Mouse (Mus musculus): ENCODE data around the gene Ier5.

Ier5 gene

DNA sequence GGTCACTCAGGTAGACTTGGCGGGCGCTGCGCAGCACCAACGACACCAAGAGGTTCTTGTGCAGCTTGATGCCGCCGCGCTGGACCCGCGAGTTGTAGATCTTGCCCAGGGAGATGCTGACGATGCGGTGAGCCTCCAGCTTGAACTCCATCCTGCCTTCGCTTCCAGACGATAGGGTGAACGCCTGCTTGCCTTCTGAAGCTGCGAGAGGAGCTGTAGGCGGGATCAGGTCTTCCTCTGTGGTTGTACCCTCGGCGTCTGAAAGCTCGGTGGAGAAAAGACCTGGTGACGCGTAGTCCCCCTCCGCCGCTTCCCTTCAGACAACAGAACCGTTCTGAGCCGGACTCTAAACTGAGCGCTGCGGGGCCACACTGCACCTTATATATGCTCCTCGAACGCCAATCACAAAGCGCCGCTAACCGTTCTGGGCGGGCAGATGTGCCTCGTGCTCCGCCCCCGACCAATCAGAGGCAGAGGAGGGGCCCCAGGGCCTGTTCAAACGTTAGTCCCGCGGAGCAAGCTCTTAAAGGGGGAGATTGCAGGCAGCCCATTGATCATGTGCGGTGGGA is at the start of gene Ier5:
Ier5 (minus strand) TSS at position 357 of the 569 bp plus-strand sequence.
- peak; percentile 95 for DNase-seq

DNA sequence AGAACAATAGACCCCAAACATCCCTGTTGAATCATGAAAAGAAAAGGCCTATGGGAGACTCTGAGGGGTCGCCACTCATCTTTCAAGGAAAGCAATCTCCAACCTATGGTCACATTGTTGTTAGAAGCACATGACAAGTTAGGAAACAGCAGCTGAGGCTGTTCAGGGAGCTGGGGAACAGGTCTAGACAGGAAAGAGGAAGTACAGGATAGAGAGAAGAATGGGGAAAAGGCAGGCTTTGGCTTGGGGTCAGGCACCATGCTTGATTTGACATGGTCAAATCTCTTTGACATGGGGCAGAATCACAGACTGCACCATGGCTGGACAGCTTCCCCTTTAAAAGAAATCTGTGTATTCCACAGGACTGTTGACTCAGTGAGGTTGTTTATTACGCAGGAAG is 47.8 kb upstream of the Ier5 start:
- DNase-seq: no peak

DNA sequence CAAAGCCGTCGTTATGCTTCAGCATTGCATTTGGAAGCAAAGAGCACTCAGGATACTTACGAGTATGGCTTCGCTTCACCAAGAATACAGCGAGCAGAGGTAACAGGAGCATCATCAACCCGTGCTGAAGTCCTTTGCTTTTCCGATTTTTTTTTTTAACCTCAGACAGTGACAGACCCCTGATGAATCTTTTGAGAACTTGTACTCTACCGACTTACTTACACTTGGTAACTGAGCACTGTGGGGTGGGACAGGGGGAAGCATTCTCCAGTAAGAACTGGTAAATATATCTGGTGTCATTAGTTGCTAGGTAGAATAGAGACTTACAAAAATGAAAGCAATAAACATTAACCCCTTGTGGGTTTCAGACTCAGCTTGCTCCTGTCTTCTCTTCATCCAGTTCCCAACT is 47.1 kb upstream of the Ier5 start, which contains the start of gene Mr1:
Mr1 (minus strand) TSS at position 243 of the 409 bp plus-strand sequence.
- DNase-seq: peak; percentile 52

DNA sequence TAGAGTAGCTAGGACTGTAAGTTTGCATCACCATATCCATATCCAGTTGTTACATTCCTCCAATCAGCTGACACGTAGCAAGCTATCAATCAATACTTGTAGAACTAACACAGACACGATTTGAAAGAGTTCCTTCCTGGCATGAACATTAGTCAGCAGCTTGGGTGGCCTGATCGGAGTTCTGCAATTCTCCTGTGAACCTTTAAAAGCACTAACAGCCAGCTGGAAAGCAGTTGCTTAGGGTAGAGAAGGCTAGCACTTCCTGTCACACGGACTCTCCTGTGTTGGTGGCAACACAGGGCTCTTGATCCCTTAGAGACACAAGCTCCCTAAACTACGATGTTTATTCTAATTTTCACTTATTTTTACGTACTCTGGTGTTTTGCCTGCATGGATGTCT is 46.2 kb upstream of the Ier5 start:
- no peak for DNase-seq

DNA sequence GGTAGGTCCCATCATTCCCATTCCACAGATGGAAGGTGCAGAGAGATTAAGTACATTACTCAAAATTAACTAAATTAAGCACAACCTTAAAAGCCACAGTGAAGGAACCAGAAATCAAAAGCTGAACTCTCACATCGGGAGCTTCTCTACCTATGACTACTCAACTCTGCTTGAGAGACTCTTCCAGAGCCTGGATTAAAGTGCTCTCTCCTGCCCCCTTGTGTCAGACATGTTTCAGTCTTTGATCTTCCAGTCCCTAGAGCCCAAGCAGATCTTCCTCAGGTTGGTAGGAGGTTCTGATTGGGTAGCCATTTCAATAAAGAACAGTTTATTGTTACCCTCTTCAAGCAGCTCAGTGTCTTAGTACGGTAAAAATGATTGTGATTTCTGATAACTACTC is 40.6 kb upstream of the Ier5 start:
- peak; percentile 53 for DNase-seq

DNA sequence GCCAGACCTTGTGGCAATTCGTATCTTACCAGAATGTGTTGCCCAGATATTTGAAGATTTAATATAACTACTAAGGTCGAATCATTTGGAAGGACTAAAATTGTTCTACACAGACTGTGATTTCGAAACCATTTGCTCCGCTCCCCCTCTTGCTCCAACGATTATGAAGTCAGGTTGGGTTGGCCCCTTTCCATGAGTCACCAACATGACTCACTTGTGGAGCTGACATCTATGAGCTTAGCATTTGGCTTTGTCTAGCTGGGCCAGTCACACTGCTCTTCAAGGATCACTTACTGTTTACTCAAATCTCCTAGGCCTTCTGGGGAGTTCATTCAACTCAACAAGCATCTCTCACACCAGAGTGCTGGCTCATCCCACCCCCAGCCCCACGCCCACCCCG is 39.4 kb upstream of the Ier5 start:
- DNase-seq: no peak

DNA sequence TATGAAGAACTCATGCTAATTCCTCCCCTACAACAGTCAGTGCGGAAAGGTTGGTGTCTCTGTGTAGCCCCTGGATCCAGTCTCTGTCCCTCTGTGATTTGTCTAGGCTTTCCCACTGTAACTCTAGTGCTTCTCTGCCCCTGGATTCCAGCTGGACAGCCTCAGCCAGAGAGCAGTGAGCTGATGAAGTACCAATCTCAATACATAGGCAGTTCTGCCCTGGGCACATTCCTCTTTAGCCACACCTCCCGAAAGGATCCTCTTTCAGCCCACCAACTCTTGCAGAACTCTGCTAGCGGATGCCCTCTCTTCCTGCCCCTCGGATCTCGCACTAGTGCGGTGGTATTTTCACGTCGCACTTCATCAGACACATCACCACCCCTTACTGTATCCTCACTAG is 35.4 kb upstream of the Ier5 start:
- DNase-seq: no peak

DNA sequence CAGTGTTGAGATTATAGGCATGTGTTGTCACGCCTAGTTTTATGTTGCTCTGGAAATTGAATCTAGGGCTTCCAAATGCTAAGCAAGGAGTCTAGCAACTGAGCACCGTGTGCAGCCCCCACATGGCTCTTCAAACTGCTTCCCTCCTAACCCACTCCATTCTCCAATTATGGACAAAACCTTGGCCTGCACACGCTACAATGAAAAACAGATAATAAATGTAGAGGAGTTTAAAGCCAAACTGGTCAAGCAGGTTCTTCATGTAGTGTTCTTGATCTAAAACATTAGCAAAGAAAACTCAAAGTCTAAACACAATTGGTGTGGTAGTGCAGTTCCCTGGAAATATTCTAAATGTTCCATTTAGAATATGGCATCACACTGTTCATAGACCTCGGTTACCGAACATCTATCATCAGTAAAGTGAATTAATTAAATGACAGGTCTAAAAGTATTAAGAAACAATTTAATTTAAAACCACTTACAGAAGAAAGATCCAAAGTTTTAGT is 28.0 kb upstream of the Ier5 start:
- no peak for DNase-seq

DNA sequence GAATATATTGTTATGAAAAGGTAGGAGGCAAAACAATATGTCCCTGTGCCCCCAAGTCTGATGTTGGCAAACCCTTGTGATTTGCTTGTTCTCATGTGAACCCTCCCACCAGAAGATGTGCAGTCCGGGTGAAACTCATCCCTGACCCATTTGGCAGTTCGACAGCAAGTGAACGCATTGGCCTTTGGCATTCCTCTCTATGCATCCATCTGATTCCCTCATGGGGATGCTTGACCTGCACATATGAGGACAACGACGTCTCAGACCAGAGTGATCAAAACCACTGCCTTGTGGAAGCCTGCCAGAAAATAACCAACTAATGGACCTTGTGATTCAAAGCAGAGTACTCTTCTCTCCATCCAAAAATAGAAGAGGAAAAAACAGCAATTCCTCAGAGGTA is 27.3 kb upstream of the Ier5 start:
- no peak for DNase-seq

DNA sequence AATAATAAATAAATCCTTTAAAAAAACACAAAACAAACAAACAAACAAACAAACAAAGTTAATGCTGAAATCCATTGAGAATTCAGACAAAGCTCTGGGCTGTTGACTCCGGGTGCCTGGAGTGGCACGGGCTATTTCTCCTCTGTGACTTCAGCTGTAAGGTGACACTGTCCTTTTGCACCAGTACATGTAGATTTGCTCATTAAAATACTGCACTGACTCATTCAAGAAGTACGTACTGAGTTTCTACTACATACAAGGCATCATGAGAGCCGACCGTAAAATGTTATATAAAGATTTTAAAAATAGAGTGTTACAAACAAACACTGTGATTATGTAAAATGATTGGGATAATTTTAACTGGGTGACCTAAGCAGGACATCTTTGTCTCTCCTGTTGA is 25.0 kb upstream of the Ier5 start:
- DNase-seq: no peak

DNA sequence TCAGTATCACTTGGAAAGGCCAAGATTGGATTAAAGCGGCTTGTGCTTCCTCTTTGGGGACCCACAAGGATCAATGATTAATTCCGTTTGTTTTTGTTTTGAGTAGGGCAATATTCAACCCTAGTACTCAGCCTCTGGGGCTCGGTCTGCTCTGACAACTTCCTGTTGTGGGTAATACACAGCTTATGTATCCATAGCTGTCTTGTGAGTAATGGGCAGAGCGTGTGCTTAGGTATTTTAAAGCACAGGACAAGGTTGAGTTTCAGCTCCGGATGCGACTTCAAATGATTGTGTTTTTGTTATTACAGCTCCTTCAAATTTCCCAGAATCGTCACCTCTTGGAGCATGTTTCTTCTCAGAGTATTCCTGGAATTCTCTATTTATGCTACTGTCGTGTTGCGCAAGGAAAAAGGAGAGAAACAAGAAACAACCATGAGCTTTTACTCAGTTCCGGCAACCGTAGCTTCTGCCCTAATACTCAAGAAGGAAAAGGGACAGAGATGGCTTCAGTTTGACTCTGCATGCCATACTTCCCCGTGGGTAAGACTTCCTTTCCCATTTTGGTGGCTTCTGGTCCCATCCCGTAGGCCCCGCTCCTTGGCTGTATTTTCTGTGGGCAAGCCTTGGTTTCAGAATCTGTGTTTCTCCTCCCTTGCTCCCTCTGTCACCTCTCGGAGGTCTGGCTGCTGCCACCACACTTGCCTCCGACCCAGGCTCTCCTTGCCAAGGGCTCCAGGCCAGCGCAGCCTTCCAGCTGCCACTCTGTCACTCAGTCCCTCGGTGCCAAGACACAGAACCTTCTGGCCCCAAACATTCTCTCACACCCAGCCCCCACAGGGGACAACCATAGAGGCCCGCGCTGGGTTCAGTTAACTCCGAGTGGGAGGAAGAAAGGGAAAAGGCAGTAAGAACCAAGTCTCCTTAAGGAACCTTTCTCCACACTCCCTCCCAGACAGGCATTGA is 22.8 kb upstream of the Ier5 start:
- DNase-seq: peak; percentile 48

DNA sequence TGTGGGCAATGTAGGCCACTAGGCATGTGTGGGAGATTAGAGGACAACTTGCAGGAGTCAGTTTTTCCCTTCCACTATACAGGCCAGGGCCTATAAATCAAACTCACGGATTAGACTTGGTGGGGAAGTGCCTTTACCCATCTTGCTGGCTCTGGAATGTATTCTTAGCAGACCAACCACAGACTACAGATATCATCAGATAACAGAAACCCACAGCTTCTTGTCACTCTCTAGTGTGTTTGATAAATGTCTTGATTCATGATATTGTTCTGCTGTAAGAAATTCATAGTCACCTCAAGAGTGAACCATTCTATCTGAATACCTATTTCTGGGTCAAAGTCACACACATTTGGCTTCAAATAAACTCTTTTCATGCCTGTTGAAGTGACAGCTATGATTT is 20.3 kb upstream of the Ier5 start:
- DNase-seq: no peak

DNA sequence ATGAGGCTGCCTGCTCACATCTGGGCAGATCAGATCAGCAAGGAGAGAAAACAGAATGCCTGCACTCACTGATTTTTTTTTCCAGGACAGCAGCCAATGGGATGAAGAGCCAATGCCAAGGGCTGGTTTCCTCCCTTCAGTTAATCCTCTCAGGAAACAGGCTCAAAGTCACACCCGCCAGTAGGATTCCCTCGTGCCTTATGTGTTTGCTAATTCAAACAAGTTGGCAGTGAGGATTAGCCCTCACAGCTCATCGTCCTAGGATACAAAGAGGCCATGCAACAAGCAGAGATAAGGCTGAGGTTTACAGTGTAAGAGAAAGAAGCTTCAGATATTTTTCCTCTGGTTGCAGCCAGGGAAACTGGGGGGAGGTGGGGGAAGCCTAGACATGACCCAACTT is 14.5 kb upstream of the Ier5 start:
- DNase-seq: no peak

DNA sequence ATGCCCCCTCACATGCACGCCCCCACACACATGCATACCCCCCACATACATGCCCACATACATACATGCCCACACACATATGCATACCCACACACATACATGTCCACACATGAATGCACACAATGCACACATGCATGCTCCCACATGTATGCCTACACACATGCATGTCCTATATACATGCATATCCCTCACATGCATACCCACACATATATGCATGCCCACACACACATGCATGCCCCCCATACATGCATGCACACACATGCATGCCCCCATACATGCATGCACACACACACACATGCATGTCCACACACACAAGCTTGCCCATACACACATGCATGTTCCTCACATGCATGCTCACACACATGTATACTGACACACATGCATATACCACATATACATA is 13.4 kb upstream of the Ier5 start:
- DNase-seq: no peak

DNA sequence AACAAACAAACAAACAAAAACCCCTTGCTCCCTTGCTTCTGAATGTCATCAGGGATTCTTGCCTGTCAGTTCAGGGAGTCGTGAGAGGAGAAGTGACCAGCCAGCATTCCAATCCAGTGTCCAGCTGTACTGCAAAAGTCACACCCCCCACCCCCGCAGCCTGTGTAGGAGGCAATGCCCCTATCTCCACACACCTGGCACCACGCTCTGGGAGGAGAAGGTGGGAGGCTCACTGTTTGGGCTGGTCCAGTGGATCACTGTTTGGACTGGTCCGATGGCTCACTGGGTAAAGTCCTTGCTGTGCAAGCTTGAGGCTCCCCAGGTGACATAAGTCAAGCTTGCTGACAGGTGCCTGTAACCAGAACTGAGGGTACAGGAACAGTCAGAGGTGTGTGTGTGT is 12.7 kb upstream of the Ier5 start:
- DNase-seq: no peak

DNA sequence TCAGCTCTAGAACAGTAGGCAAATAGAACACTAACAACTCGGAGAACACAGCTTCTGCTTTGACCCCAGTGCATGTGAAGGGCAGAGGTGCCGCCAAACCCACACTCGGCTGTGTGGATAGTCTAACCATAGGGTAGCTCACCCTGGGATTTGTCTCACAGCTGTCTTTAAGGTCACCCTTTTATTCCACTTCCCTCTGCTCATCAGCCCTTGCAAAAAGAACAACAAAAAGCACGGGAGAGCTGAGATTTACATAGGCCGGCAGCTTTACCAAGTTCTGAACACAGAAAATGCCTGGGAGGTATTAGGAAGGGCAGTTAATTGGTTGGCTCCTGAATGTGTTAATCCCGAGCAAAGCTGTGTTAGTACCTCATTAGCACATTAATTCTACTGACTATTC is 12.1 kb upstream of the Ier5 start:
- DNase-seq: no peak

DNA sequence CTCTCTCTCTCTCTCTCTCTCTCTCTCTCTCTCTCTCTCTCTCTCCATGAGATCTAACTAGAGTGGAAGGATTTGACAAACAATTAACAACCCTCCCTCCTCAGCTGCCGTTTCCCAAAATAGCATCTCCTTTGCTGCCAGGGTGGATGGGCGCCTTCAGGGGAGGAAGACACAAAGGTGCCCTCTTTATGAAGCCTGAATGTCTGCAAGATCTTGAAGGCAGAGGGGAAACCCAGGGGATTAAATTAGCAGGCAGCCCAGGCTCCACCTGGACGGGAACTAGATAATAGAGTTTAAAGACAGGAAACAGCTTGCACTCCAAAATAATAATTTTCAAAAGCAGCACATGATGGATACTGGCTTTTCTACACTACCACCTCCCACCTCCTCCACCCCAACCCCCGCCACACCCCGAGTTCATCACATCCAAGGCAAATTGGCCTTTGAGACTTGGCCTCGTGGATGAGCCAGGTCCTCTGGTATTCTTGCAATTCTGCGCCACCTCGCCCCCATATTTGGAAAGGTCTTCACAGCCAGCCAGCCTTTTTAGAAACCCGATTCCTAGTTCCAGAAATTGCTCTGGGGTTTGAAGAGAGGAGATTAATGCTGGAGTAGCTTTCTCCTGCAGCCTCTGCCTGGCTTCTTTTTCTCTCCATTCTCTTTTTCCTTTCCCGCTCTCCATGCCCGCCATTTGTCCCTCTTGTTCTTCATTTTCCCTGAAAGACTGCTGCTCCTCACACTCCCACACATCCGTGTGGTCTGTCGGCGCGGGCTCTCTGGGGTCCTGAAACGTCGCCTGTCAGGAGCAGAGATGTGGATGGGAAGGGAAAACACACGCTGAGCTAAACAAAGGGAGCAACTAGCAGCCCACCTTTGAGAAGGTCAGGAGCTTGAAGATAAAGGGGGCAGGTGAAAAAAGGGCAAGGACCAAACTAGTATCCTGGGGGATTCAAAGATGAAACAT is 10.2 kb upstream of the Ier5 start:
- no peak for DNase-seq

DNA sequence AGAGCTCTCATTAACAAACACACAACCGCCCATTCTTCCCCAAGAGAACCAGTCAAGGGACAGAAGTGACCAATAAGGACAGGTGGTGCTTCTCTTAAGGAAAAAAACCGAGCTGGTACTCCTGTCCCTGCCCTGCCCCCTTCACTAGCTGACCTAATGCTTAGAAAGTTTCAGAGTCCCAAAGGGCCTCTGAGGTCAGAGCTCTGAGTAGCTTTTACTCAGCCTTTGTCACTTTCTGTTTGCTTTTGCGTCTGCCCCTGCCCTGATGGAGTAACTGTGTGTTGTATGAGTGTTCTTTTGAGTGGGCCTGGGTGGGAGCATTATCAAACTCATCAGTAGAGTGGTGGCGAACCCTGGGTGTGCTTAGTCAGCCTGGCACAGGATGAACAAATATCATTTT is 9.0 kb upstream of the Ier5 start:
- no peak for DNase-seq

DNA sequence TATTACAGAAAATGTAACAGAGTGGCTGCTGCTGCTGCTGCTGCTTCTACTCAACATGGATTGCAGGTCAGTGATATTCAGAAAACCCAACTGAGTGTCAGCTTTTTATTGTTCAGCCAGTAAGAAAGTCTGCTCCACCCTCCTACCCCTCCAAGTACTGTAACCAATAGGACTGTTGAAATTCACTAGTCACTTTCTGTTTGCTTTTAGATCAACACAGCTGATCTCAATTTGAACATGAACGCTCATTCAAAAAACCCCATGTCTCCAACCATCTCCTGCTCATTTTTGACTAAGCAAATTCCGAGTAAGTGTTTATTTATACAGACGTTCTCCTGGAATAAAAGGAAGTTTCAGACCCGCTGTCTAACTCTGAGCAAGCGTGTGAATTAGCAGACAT is 8.4 kb upstream of the Ier5 start:
- no peak for DNase-seq

DNA sequence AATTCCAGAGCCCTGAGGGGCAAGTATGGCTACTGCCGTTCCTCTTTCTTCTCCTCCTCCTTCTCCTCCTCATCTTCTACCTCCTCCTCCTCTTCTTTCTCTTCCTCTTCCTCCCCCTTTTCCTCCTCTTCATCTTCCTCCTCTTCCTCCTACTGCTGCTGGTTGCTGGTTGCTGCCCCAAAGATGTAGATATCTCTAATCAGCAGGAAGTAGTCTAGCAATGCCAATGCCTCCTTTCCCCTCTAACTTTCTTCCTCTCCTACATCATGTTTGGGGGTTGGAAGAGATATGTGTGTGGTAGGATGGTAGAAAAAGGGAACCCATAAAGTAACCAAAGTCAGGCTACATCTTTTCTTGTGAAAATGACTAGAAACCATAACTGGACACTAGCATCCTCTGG is 6.9 kb upstream of the Ier5 start:
- DNase-seq: no peak

DNA sequence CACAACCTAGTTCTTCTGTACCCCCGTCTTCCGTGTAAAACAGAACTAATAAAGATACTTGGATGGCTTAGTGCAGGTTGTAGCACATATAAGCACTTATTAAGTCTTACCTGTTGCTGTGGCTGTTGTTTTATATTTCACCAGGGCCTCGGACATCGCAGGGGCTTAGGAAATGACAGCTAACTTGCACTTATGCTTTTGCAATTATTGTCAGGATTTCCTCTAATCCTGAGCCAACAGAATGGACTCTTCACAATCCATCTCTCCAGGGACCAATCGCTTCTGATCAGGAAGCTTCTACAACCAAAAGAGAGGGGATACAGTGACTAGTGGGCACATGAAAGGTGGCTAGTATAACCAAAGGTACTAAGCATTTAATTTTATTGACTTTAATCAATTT is 4.6 kb upstream of the Ier5 start:
- no peak for DNase-seq

DNA sequence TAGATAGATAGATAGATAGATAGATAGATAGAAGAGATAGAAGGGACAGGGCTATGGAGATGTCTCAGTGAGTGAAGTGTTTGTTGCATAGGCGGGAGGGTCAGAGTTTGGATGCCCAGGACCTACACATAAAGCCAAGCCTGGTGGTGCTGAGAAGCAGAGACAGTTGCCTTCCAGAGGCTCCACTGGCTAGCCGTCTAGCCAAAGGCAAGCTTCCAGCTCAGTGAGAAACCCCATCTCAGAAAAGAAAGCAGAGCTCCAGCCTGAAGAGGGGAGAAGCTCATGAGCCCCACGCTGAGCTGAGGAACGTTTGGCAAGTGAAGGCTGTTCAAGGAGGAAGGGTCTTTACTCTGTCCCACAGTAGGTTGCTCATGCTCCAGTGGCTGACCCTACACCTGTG is 3.2 kb upstream of the Ier5 start:
- DNase-seq: no peak
